Comparison of ENCODE assay signal across 9 mouse cellular contexts in the genomic region with DNA sequence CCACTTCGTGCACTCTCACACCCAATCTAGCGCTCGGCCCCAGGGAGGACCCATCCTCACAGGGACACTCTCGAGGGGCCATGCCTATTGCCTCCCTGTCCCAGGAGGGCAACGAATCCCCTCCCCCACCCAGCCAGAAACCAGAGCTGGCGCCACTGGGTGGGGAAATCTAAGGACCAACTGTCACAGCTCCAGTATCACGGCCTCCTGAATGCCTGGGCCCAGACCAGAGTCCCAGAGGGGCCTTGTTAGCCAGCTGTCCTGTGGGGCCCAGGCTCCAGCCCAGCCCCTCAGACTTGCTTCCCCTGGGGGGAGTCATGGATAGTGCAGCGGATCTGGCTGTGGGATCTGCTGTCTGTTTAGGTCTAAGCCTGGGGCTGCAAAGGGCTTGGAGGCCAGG. TPM values are rescaled to one million over a fixed set of nuclear protein-coding genes. Genes with fewer than 3 reads are reported as not detected.
DNase-seq lines count a peak whose midpoint lies in the region; ATAC-seq and TF ChIP-seq lines count a peak whose summit lies in the region.
"Had no signal": no experiment of that assay in that cellular context is flagged by ENCODE, and none has a peak within 500 bp of the region (broad histone marks: within the 10 kb centered on the region; RNA-seq: fewer than 3 reads in every experiment).

No protein-coding gene starts in this region.

- H3K9ac ChIP-seq in heart, embryonic 12.5 days, result peak overlapping the region; percentile 27
- H3K9ac ChIP-seq in heart, postnatal 0 days (replicated peaks; ENCODE audit: low read depth, low read length), result peak overlapping the region; percentile 40; the same call in 1 of the 2 replicates
- peak overlapping the region; percentile 7; the same call in 1 of the 2 replicates for H3K9ac ChIP-seq in midbrain, embryonic 11.5 days (ENCODE audit: low read length)

- no peaks in the 10 kb centered on the region for H3K27me3 ChIP-seq in heart, embryonic 12.5 days (replicated peaks)
- peaks cover under 1% of the 10 kb centered on the region; the same call in 1 of the 2 replicates for H3K27me3 ChIP-seq in G1E (ENCODE audit: insufficient read depth, low read length)
- H3K27me3 ChIP-seq in heart, postnatal 0 days (ENCODE audit: control insufficient read depth, insufficient read depth, low read length), result no peaks in the 10 kb centered on the region
- H3K27me3 ChIP-seq in midbrain, embryonic 11.5 days (ENCODE audit: control insufficient read depth, insufficient read depth, low read length), result no peaks in the 10 kb centered on the region

- H3K27ac ChIP-seq in heart, embryonic 12.5 days (ENCODE audit: poor library complexity, severe bottlenecking), result peak overlapping the region; percentile 19
- H3K27ac ChIP-seq in heart, postnatal 0 days (ENCODE audit: low read depth), result no peak overlapping the region
- peak overlapping the region; percentile 6; the same call in 1 of the 2 replicates for H3K27ac ChIP-seq in midbrain, embryonic 11.5 days (ENCODE audit: low read depth, low read length)

- H3K9me3 ChIP-seq in heart, embryonic 12.5 days (replicated peaks), result no peaks in the 10 kb centered on the region
- H3K9me3 ChIP-seq in G1E (replicated peaks), result no peaks in the 10 kb centered on the region
- H3K9me3 ChIP-seq in heart, postnatal 0 days (replicated peaks; ENCODE audit: control insufficient read depth, low read length), result no peaks in the 10 kb centered on the region
- H3K9me3 ChIP-seq in midbrain, embryonic 11.5 days (ENCODE audit: control insufficient read depth, low read length), result no peaks in the 10 kb centered on the region

- intact Hi-C loops in heart, postnatal 25 days (cut with DNase I), result no loop called here

- DNase-seq in heart, postnatal 25 days (ENCODE audit: low spot score), result no peak
- no peak for DNase-seq in G1E (ENCODE audit: low spot score)
- no peak for DNase-seq in heart, postnatal 0 days (ENCODE audit: low spot score)
- peak; percentile 87 for DNase-seq in midbrain, embryonic 11.5 days (ENCODE audit: low spot score, missing footprints)
- no peak for DNase-seq in urinary bladder, postnatal 4 days (ENCODE audit: low spot score in 2 of 2)
- DNase-seq in natural killer cell, adult 2 months (ENCODE audit: low spot score in 2 of 2), result no peak

- no peak for TF ChIP-seq EP300 in heart, postnatal 0 days (IDR thresholded peaks at IDR 0.05; ENCODE audit: low read depth)

- H3K36me3 ChIP-seq in heart, embryonic 12.5 days, result peaks cover 23% of the 10 kb centered on the region
- H3K36me3 ChIP-seq in G1E (replicated peaks), result peaks cover 58% of the 10 kb centered on the region
- H3K36me3 ChIP-seq in heart, postnatal 0 days (replicated peaks; ENCODE audit: control insufficient read depth, insufficient read depth, low read length), result no peaks in the 10 kb centered on the region; the same call in 1 of the 2 replicates
- peaks cover 4% of the 10 kb centered on the region; the same call in 1 of the 2 replicates for H3K36me3 ChIP-seq in midbrain, embryonic 11.5 days (ENCODE audit: control insufficient read depth, insufficient read depth, low read length)

- no peak for TF ChIP-seq CTCF in G1E (IDR thresholded peaks at IDR 0.05; ENCODE audit: low read depth, low read length)
- TF ChIP-seq CTCF in heart, postnatal 0 days (IDR thresholded peaks at IDR 0.05; ENCODE audit: low read depth), result no peak

- ATAC-seq in heart, embryonic 12.5 days (ENCODE audit: insufficient number of reproducible peaks, low FRiP score), result no peak
- no peak for ATAC-seq in G1E (ENCODE audit: extremely low read depth, insufficient number of reproducible peaks, low FRiP score, poor library complexity, severe bottlenecking)
- no peak for ATAC-seq in heart, postnatal 0 days (ENCODE audit: insufficient read depth, low read depth)
- no peak for ATAC-seq in midbrain, embryonic 11.5 days (ENCODE audit: low FRiP score)
- ATAC-seq in megakaryocyte-erythroid progenitor cell, adult 5-6 weeks (replicated peaks; ENCODE audit: low FRiP score, low TSS enrichment, poor library complexity, severe bottlenecking), result no peak

- peaks cover 46% of the 10 kb centered on the region for H3K4me1 ChIP-seq in heart, embryonic 12.5 days (replicated peaks)
- peaks cover 46% of the 10 kb centered on the region for H3K4me1 ChIP-seq in G1E (ENCODE audit: insufficient read depth, low read depth, low read length)
- peaks cover 28% of the 10 kb centered on the region for H3K4me1 ChIP-seq in heart, postnatal 0 days (ENCODE audit: control insufficient read depth, insufficient read depth)
- H3K4me1 ChIP-seq in midbrain, embryonic 11.5 days (ENCODE audit: control insufficient read depth, insufficient read depth, low read length), result peaks cover 28% of the 10 kb centered on the region

- H3K4me2 ChIP-seq in heart, embryonic 12.5 days, result peak overlapping the region; percentile 44
- no peak overlapping the region for H3K4me2 ChIP-seq in heart, postnatal 0 days (ENCODE audit: low read depth, low read length)
- H3K4me2 ChIP-seq in midbrain, embryonic 11.5 days, result peak overlapping the region; percentile 24; the same call in 1 of the 2 replicates

- 15% methylated on average over 8 of the region's 8 CpGs for WGBS in heart, embryonic 12.5 days
- 21% methylated on average over 8 of the region's 8 CpGs for WGBS in heart, postnatal 0 days
- WGBS in midbrain, embryonic 11.5 days, result 21% methylated on average over 8 of the region's 8 CpGs

- no peak overlapping the region for H3K4me3 ChIP-seq in heart, embryonic 12.5 days
- peak overlapping the region; percentile 55; the same call in 1 of the 2 replicates for H3K4me3 ChIP-seq in G1E (ENCODE audit: low read depth, low read length)
- no peak overlapping the region for H3K4me3 ChIP-seq in heart, postnatal 0 days (ENCODE audit: low read depth, low read length)
- H3K4me3 ChIP-seq in midbrain, embryonic 11.5 days (ENCODE audit: low read depth, low read length), result no peak overlapping the region

RNA-seq across cellular contexts. Expression of a gene that starts 4.6 kb away (rescaled TPM):
- 11.8 and 13.9 TPM in 2 replicates for polyA plus RNA-seq in heart, embryonic 12.5 days (2016; fragmentation: Nextera tagmentation; extraction: Ambion mirVana)
- under 1 TPM; 0.39 to 0.61 TPM for total RNA-seq in heart, postnatal 25 days (2021)
- total RNA-seq in G1E (2014; fragmentation: Nextera tagmentation) (6.2 and 8.2 TPM in 2 replicates), G1E (2017) (1.7 and 2.0 TPM in 2 replicates)
- 9.0 and 9.6 TPM in 2 replicates for polyA plus RNA-seq in G1E (2012)
- 6.0 and 9.7 TPM in 2 replicates for total RNA-seq in heart, postnatal 0 days (2014; rRNA removed; ENCODE audit: low replicate concordance)
- polyA plus RNA-seq in heart, postnatal 0 days (2015; fragmentation: Nextera tagmentation; extraction: Ambion mirVana), result 2.6 and 2.7 TPM in 2 replicates
- 44.5 and 45.1 TPM in 2 replicates for polyA plus RNA-seq in midbrain, embryonic 11.5 days (2014; fragmentation: Nextera tagmentation; extraction: Ambion mirVana)
- total RNA-seq in megakaryocyte-erythroid progenitor cell, adult 5-6 weeks (2014; fragmentation: Nextera tagmentation), result 5.4 and 5.6 TPM in 2 replicates
- total RNA-seq in megakaryocyte-erythroid progenitor cell, adult 5-6 weeks (2017), result 3.3 and 7.8 TPM in 2 replicates

RNA-seq across cellular contexts. Expression of a gene that starts 17.8 kb away (rescaled TPM):
- 108 and 113 TPM in 2 replicates for polyA plus RNA-seq in heart, embryonic 12.5 days (2016; fragmentation: Nextera tagmentation; extraction: Ambion mirVana)
- total RNA-seq in heart, postnatal 25 days (2021), result 100 to 1,000 TPM; 121 to 132 TPM
- total RNA-seq in G1E (2014; fragmentation: Nextera tagmentation) (69.3 and 72.1 TPM in 2 replicates), G1E (2017) (96.4 and 98.2 TPM in 2 replicates)
- polyA plus RNA-seq in G1E (2012), result 336 and 381 TPM in 2 replicates
- 156 and 210 TPM in 2 replicates for total RNA-seq in heart, postnatal 0 days (2014; rRNA removed; ENCODE audit: low replicate concordance)
- polyA plus RNA-seq in heart, postnatal 0 days (2015; fragmentation: Nextera tagmentation; extraction: Ambion mirVana), result 109 and 122 TPM in 2 replicates
- 17.9 and 21.2 TPM in 2 replicates for polyA plus RNA-seq in midbrain, embryonic 11.5 days (2014; fragmentation: Nextera tagmentation; extraction: Ambion mirVana)
- 43.0 and 61.7 TPM in 2 replicates for total RNA-seq in megakaryocyte-erythroid progenitor cell, adult 5-6 weeks (2014; fragmentation: Nextera tagmentation)
- 49.4 and 66.7 TPM in 2 replicates for total RNA-seq in megakaryocyte-erythroid progenitor cell, adult 5-6 weeks (2017)

RNA-seq across cellular contexts. Expression of a gene that starts 20.5 kb away (rescaled TPM):
- 0.55 TPM in 1 of 2 replicates, not detected in the other for polyA plus RNA-seq in heart, embryonic 12.5 days (2016; fragmentation: Nextera tagmentation; extraction: Ambion mirVana)
- not detected for total RNA-seq in heart, postnatal 25 days (2021)
- total RNA-seq in G1E (2014; fragmentation: Nextera tagmentation) (1.6 and 4.5 TPM in 2 replicates), G1E (2017) (0.35 TPM in 1 of 2 replicates, not detected in the other)
- 0.67 and 0.88 TPM in 2 replicates for polyA plus RNA-seq in G1E (2012)
- total RNA-seq in heart, postnatal 0 days (2014; rRNA removed; ENCODE audit: low replicate concordance), result 0.39 and 2.5 TPM in 2 replicates
- polyA plus RNA-seq in heart, postnatal 0 days (2015; fragmentation: Nextera tagmentation; extraction: Ambion mirVana), result 0.16 TPM in 1 of 2 replicates, not detected in the other
- polyA plus RNA-seq in midbrain, embryonic 11.5 days (2014; fragmentation: Nextera tagmentation; extraction: Ambion mirVana), result 0.25 and 0.86 TPM in 2 replicates
- not detected in 2 replicates for total RNA-seq in megakaryocyte-erythroid progenitor cell, adult 5-6 weeks (2014; fragmentation: Nextera tagmentation)
- total RNA-seq in megakaryocyte-erythroid progenitor cell, adult 5-6 weeks (2017), result 0.14 TPM in 1 of 2 replicates, not detected in the other
- total RNA-seq: left cerebral cortex, adult 8-10 months had no signal

RNA-seq across cellular contexts. Expression of a gene that starts 25.3 kb away (rescaled TPM):
- polyA plus RNA-seq in heart, embryonic 12.5 days (2016; fragmentation: Nextera tagmentation; extraction: Ambion mirVana), result 108 and 114 TPM in 2 replicates
- total RNA-seq in heart, postnatal 25 days (2021), result 10 to 100 TPM; 84.2 to 92.5 TPM
- total RNA-seq in G1E (2014; fragmentation: Nextera tagmentation) (44.7 and 64.5 TPM in 2 replicates), G1E (2017) (97.5 and 98.0 TPM in 2 replicates)
- polyA plus RNA-seq in G1E (2012), result 96.1 and 182 TPM in 2 replicates
- total RNA-seq in heart, postnatal 0 days (2014; rRNA removed; ENCODE audit: low replicate concordance), result 3.6 and 34.6 TPM in 2 replicates
- 131 and 136 TPM in 2 replicates for polyA plus RNA-seq in heart, postnatal 0 days (2015; fragmentation: Nextera tagmentation; extraction: Ambion mirVana)
- 87.2 and 103 TPM in 2 replicates for polyA plus RNA-seq in midbrain, embryonic 11.5 days (2014; fragmentation: Nextera tagmentation; extraction: Ambion mirVana)
- 36.4 and 68.6 TPM in 2 replicates for total RNA-seq in megakaryocyte-erythroid progenitor cell, adult 5-6 weeks (2014; fragmentation: Nextera tagmentation)
- total RNA-seq in megakaryocyte-erythroid progenitor cell, adult 5-6 weeks (2017), result 57.0 and 87.8 TPM in 2 replicates

RNA-seq across cellular contexts. Expression of a gene that starts 26.0 kb away (rescaled TPM):
- 46.5 and 47.9 TPM in 2 replicates for polyA plus RNA-seq in heart, embryonic 12.5 days (2016; fragmentation: Nextera tagmentation; extraction: Ambion mirVana)
- 10 to 100 TPM; 67.4 to 71.2 TPM for total RNA-seq in heart, postnatal 25 days (2021)
- total RNA-seq in G1E (2014; fragmentation: Nextera tagmentation) (63.4 and 67.4 TPM in 2 replicates), G1E (2017) (39.6 and 40.6 TPM in 2 replicates)
- polyA plus RNA-seq in G1E (2012), result 73.7 and 81.2 TPM in 2 replicates
- 74.9 and 82.4 TPM in 2 replicates for total RNA-seq in heart, postnatal 0 days (2014; rRNA removed; ENCODE audit: low replicate concordance)
- polyA plus RNA-seq in heart, postnatal 0 days (2015; fragmentation: Nextera tagmentation; extraction: Ambion mirVana), result 18.3 and 19.0 TPM in 2 replicates
- polyA plus RNA-seq in midbrain, embryonic 11.5 days (2014; fragmentation: Nextera tagmentation; extraction: Ambion mirVana), result 72.4 and 73.0 TPM in 2 replicates
- 72.3 and 94.1 TPM in 2 replicates for total RNA-seq in megakaryocyte-erythroid progenitor cell, adult 5-6 weeks (2014; fragmentation: Nextera tagmentation)
- total RNA-seq in megakaryocyte-erythroid progenitor cell, adult 5-6 weeks (2017), result 52.5 and 56.0 TPM in 2 replicates
